Comparison of ENCODE assay signal across 17 mouse cellular contexts in the genomic region with DNA sequence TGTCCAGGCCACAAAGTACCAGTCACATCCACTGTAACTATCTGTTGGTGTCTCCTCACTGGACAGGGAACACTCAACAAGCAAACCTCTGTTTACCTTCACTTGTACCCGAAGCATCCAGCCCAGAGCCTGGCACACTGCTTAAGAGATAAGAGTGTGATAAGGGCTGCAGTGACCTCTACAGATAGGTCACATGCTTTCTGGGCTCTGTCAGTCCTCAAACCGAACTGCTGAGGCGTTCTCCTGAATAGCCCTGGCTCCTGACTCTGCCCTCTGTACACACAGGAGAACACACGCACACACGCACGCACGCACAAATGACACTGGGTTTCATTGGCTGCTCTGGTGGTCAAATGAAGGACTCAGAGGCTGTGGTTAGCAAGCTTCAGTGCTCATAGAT. TPM values are rescaled to one million over a fixed set of nuclear protein-coding genes. Genes with fewer than 3 reads are reported as not detected.
DNase-seq lines count a peak whose midpoint lies in the region; ATAC-seq and TF ChIP-seq lines count a peak whose summit lies in the region.
"Had no signal": no experiment of that assay in that cellular context is flagged by ENCODE, and none has a peak within 500 bp of the region (broad histone marks: within the 10 kb centered on the region; RNA-seq: fewer than 3 reads in every experiment).

No protein-coding gene starts in this region.

- peak; percentile 45; the same call in 1 of the 2 replicates for TF ChIP-seq EP300 in heart, adult 2 months (IDR thresholded peaks at IDR 0.05; ENCODE audit: insufficient read depth, low read depth, low read length)
- TF ChIP-seq EP300 in liver, embryonic 14.5 days (IDR thresholded peaks at IDR 0.05; ENCODE audit: low read depth), result no peak

- H3K79me2 ChIP-seq in heart, adult 2 months (replicated peaks; ENCODE audit: control insufficient read depth, insufficient read depth, low read length), result no peaks in the 10 kb centered on the region

- H3K9ac ChIP-seq in heart, adult 2 months (ENCODE audit: low read depth, low read length), result no peak overlapping the region
- no peak overlapping the region for H3K9ac ChIP-seq in liver, embryonic 14.5 days (replicated peaks)
- H3K9ac ChIP-seq in forebrain, postnatal 0 days, result no peak overlapping the region
- H3K9ac ChIP-seq: embryonic facial prominence, embryonic 12.5 days; forebrain, embryonic 15.5 days; neural tube, embryonic 12.5 days had no signal

- ATAC-seq in liver, embryonic 14.5 days (ENCODE audit: insufficient read depth), result peak; percentile 53; the same call in 1 of the 2 replicates
- no peak for ATAC-seq in forebrain, postnatal 0 days
- ATAC-seq in inflammation-experienced regulatory T-cells, adult 6 months, result no peak
- ATAC-seq: forebrain, embryonic 15.5 days had no signal

- no peak overlapping the region for H3K4me3 ChIP-seq in heart, adult 2 months
- H3K4me3 ChIP-seq in spleen, adult 2 months (ENCODE audit: extremely low read depth, insufficient read depth, insufficient read length), result no peak overlapping the region
- H3K4me3 ChIP-seq in liver, embryonic 14.5 days (ENCODE audit: insufficient read depth in 1 of 2, low read depth in 2 of 2, low read length in 2 of 2), result no peak overlapping the region
- H3K4me3 ChIP-seq in forebrain, postnatal 0 days (ENCODE audit: low read depth, low read length), result no peak overlapping the region
- H3K4me3 ChIP-seq: embryonic facial prominence, embryonic 12.5 days; forebrain, embryonic 15.5 days; hindbrain, embryonic 10.5 days; neural tube, embryonic 12.5 days had no signal

- TF ChIP-seq POLR2A in heart, adult 2 months (IDR thresholded peaks at IDR 0.05; ENCODE audit: insufficient read depth, low read depth, low read length), result no peak
- TF ChIP-seq POLR2A in spleen, adult 2 months (IDR thresholded peaks at IDR 0.05; ENCODE audit: low read depth, low read length), result no peak

- 50% methylated on average over 7 of the region's 7 CpGs for WGBS in heart, adult 2 months
- 38% methylated on average over 7 of the region's 7 CpGs for WGBS in spleen, adult 2 months
- 43% methylated on average over 7 of the region's 7 CpGs for WGBS in liver, embryonic 14.5 days (ENCODE audit: insufficient replicate concordance)
- 90% methylated on average over 7 of the region's 7 CpGs for WGBS in forebrain, postnatal 0 days

- H3K4me2 ChIP-seq in liver, embryonic 14.5 days (ENCODE audit: low read depth), result no peak overlapping the region
- no peak overlapping the region for H3K4me2 ChIP-seq in forebrain, postnatal 0 days (ENCODE audit: low read depth)
- H3K4me2 ChIP-seq: embryonic facial prominence, embryonic 12.5 days; forebrain, embryonic 15.5 days; neural tube, embryonic 12.5 days had no signal

- H3K27ac ChIP-seq in heart, adult 2 months, result peak overlapping the region; percentile 56
- peak overlapping the region; percentile 87 for H3K27ac ChIP-seq in spleen, adult 2 months (ENCODE audit: insufficient read depth, low read length)
- H3K27ac ChIP-seq in liver, embryonic 14.5 days, result no peak overlapping the region
- no peak overlapping the region for H3K27ac ChIP-seq in forebrain, postnatal 0 days (ENCODE audit: low read depth, low read length)
- H3K27ac ChIP-seq: embryonic facial prominence, embryonic 12.5 days; forebrain, embryonic 15.5 days; hindbrain, embryonic 10.5 days; neural tube, embryonic 12.5 days had no signal

- H3K27me3 ChIP-seq in heart, adult 2 months (ENCODE audit: control insufficient read depth, insufficient read depth, low read length), result no peaks in the 10 kb centered on the region
- H3K27me3 ChIP-seq in spleen, adult 2 months (ENCODE audit: control insufficient read depth, insufficient read depth, low read length), result no peaks in the 10 kb centered on the region
- H3K27me3 ChIP-seq in liver, embryonic 14.5 days (ENCODE audit: control insufficient read depth, insufficient read depth, low read length), result no peaks in the 10 kb centered on the region
- no peaks in the 10 kb centered on the region for H3K27me3 ChIP-seq in forebrain, postnatal 0 days (ENCODE audit: insufficient read depth, low read length)
- H3K27me3 ChIP-seq: embryonic facial prominence, embryonic 12.5 days; forebrain, embryonic 15.5 days; neural tube, embryonic 12.5 days had no signal

- intact Hi-C loops in heart, adult 2 months (cut with DNase I), result no loop called here
- intact Hi-C loops in heart, postnatal 25 days (cut with DNase I), result no loop called here

- peaks cover 17% of the 10 kb centered on the region for H3K4me1 ChIP-seq in heart, adult 2 months (ENCODE audit: control insufficient read depth, insufficient read depth, low read length)
- H3K4me1 ChIP-seq in spleen, adult 2 months (ENCODE audit: control insufficient read depth, insufficient read depth, insufficient read length), result peaks cover 43% of the 10 kb centered on the region; the same call in 1 of the 2 replicates
- peaks cover 12 to 45% of the 10 kb centered on the region in 2 experiments for H3K4me1 ChIP-seq in liver, embryonic 14.5 days (replicated peaks; ENCODE audit: control insufficient read depth in 2 of 2, insufficient read depth in 2 of 2, low read length in 1 of 2)
- no peaks in the 10 kb centered on the region; the same call in 1 of the 2 replicates for H3K4me1 ChIP-seq in forebrain, postnatal 0 days (ENCODE audit: insufficient read depth)
- H3K4me1 ChIP-seq: embryonic facial prominence, embryonic 12.5 days had no signal

- TF ChIP-seq CTCF in heart, adult 2 months (IDR thresholded peaks at IDR 0.05), result no peak
- no peak for TF ChIP-seq CTCF in spleen, adult 2 months (IDR thresholded peaks at IDR 0.05; ENCODE audit: extremely low read depth, insufficient read depth, insufficient read length, insufficient replicate concordance)
- no peak for TF ChIP-seq CTCF in liver, embryonic 14.5 days (IDR thresholded peaks at IDR 0.05; ENCODE audit: low read depth)
- TF ChIP-seq CTCF in forebrain, postnatal 0 days (IDR thresholded peaks at IDR 0.05; ENCODE audit: low read depth), result no peak

- no peaks in the 10 kb centered on the region for H3K9me3 ChIP-seq in liver, embryonic 14.5 days (ENCODE audit: control insufficient read depth, low read length)
- H3K9me3 ChIP-seq in forebrain, postnatal 0 days (ENCODE audit: low read length), result no peaks in the 10 kb centered on the region
- H3K9me3 ChIP-seq: embryonic facial prominence, embryonic 12.5 days; forebrain, embryonic 15.5 days; hindbrain, embryonic 10.5 days; neural tube, embryonic 12.5 days had no signal

- no peaks in the 10 kb centered on the region for H3K36me3 ChIP-seq in heart, adult 2 months (ENCODE audit: control insufficient read depth, insufficient read depth, low read length)
- H3K36me3 ChIP-seq in spleen, adult 2 months (ENCODE audit: control insufficient read depth, insufficient read depth, low read length), result no peaks in the 10 kb centered on the region
- H3K36me3 ChIP-seq in liver, embryonic 14.5 days (replicated peaks; ENCODE audit: control insufficient read depth, insufficient read depth, low read depth), result no peaks in the 10 kb centered on the region
- H3K36me3 ChIP-seq in forebrain, postnatal 0 days (ENCODE audit: insufficient read depth), result no peaks in the 10 kb centered on the region
- H3K36me3 ChIP-seq: embryonic facial prominence, embryonic 12.5 days; forebrain, embryonic 15.5 days; hindbrain, embryonic 10.5 days; neural tube, embryonic 12.5 days had no signal

- peak in 1 of 2 experiments; percentile 36 for DNase-seq in heart, adult 2 months
- no peak for DNase-seq in heart, postnatal 25 days (ENCODE audit: low spot score)
- no peak for DNase-seq in spleen, adult 2 months (ENCODE audit: low read depth in 1 of 2, low spot score in 2 of 2)
- no peak for DNase-seq in spleen, adult 18-20 months
- DNase-seq in liver, embryonic 14.5 days (ENCODE audit: low read depth in 3 of 3, low spot score in 3 of 3), result no peak
- no peak for DNase-seq in forebrain, postnatal 0 days
- no peak for DNase-seq in neural tube, embryonic 10.5 days (ENCODE audit: extremely low spot score, low spot score)
- DNase-seq: kidney, adult 18-20 months; lung, adult 2 months; midbrain, embryonic 14.5 days; retina, postnatal 1 day; thymus, adult 2 months had no signal

RNA-seq across cellular contexts. Expression of a gene that starts 8.5 kb away (rescaled TPM):
- 1 to 10 TPM; 4.7 to 5.5 TPM for total RNA-seq in heart, adult 2 months (2021)
- polyA plus RNA-seq in heart, adult 2 months (2012; rRNA removed), result 1.9 and 3.6 TPM in 2 replicates
- 1 to 10 TPM; 6.0 to 7.9 TPM for total RNA-seq in heart, postnatal 25 days (2021)
- polyA plus RNA-seq in spleen, adult 2 months (2012; rRNA removed), result 8.8 and 12.5 TPM in 2 replicates
- polyA plus RNA-seq in liver, embryonic 14.5 days (2012; rRNA removed), result 1.2 and 1.6 TPM in 2 replicates
- polyA plus RNA-seq in liver, embryonic 14.5 days (2014; fragmentation: Nextera tagmentation; extraction: Ambion mirVana), result 2.2 and 2.5 TPM in 2 replicates
- 22.7 and 31.4 TPM in 2 replicates for total RNA-seq in forebrain, postnatal 0 days (2014; rRNA removed)
- polyA plus RNA-seq in forebrain, postnatal 0 days (2015; fragmentation: Nextera tagmentation; extraction: Ambion mirVana), result 9.8 and 16.9 TPM in 2 replicates
- polyA plus RNA-seq in inflammation-experienced regulatory T-cells, adult 6 months (2017; shearing (Covaris generic)), result 1 to 10 TPM; 2.6 to 3.6 (median 2.8) TPM

RNA-seq across cellular contexts. Expression of a gene that starts 12.7 kb away (rescaled TPM):
- 1 to 10 TPM; 9.7 to 9.8 TPM for total RNA-seq in heart, adult 2 months (2021)
- 6.2 and 11.8 TPM in 2 replicates for polyA plus RNA-seq in heart, adult 2 months (2012; rRNA removed)
- 10 to 100 TPM in 1 of 2 experiments, 1 to 10 TPM in 1; 9.3 to 10.9 TPM for total RNA-seq in heart, postnatal 25 days (2021)
- 9.8 and 10.1 TPM in 2 replicates for polyA plus RNA-seq in spleen, adult 2 months (2012; rRNA removed)
- polyA plus RNA-seq in liver, embryonic 14.5 days (2012; rRNA removed), result 4.9 and 8.1 TPM in 2 replicates
- 16.7 and 17.0 TPM in 2 replicates for polyA plus RNA-seq in liver, embryonic 14.5 days (2014; fragmentation: Nextera tagmentation; extraction: Ambion mirVana)
- 31.3 and 34.1 TPM in 2 replicates for total RNA-seq in forebrain, postnatal 0 days (2014; rRNA removed)
- polyA plus RNA-seq in forebrain, postnatal 0 days (2015; fragmentation: Nextera tagmentation; extraction: Ambion mirVana), result 39.2 and 43.2 TPM in 2 replicates
- 10 to 100 TPM; 48.4 to 49.9 (median 49.5) TPM for polyA plus RNA-seq in inflammation-experienced regulatory T-cells, adult 6 months (2017; shearing (Covaris generic))

Comparison
In these comparisons a context has a peak if more than half of its experiments do, and no peak if none do; other contexts are left out.
1. H3K27ac ChIP-seq: peak in heart, adult 2 months (single experiment) and spleen, adult 2 months (single experiment); none in liver, embryonic 14.5 days (single experiment) and forebrain, postnatal 0 days (single experiment).